Mouse (Mus musculus): ENCODE measurements around the gene Dlk1.

DNA sequence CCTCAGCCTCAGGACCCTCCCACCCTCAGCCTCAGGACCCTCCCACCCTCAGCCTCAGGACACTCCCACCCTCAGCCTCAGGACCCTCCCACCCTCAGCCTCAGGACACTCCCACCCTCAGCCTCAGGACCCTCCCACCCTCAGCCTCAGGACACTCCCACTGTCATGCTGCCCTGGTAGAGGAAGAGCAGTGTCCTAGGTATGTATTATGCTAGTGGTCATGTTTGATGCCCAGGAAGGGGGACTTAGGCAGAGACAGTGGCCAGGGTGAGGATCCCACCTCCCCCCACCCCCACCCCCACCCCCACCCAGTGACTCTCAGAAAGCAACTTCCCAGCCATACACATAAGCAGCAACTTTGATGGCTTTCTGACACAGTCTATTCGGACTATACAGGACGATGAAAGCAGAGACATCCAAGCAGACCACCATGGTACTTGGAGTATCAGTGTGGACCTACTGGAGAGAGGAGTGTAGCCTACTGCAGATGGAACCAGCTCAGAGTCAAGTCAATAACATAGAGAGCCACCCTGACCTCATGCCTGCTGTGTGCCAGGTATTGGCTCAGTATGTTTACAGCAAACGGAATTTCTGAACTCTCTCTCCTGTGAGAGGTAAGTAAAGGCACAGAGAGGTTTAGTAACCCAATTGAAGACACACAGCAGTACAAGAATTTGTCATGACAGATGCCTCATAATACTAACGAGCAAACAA lies 28.8 kb upstream of the Dlk1 start:
- TF ChIP-seq CTCF (IDR thresholded peaks at IDR 0.05; ENCODE audit: borderline replicate concordance, control insufficient read depth, extremely low read depth, insufficient read depth, low read length, poor library complexity) (no peak), POLR2A (IDR thresholded peaks at IDR 0.05; ENCODE audit: control insufficient read depth, extremely low read depth, insufficient read depth, low read length, poor library complexity) (no peak)

Data from thymus, adult 2 months (tissue).